Mouse (Mus musculus) embryonic facial prominence, embryonic 11.5 days (tissue): ENCODE measurements at regions not wholly inside any gene's neighbourhood (a gene's known extent, or its start where the extent isn't known, plus 50 kb on each side); places are given as distances from the start of the nearest gene placed in this dataset.

Source experiments
- ATAC-seq: fragments of 200-750 bp; cut with Nextera tagmentation; replicated peaks from 2 replicates; pipeline ENCODE4 v1.8.0; 2017; ENCODE audit warnings: low read depth; ENCODE audit not compliant: insufficient number of reproducible peaks, low FRiP score, low TSS enrichment
- DNase-seq: peaks from one replicate; pipeline ENCODE4 v3.0.0-alpha.2; 2015; ENCODE audit warnings: low spot score
- H3K27ac ChIP-seq: fragments of 300-500 bp; sonication (generic); replicated peaks from 2 replicates; pipeline ENCODE4 v1.5.1; 2014; ENCODE audit warnings: mild to moderate bottlenecking, low read depth, low read length, control low read depth
- H3K27me3 ChIP-seq: fragments of 300-500 bp; sonication (generic); 2 replicates; pipeline ENCODE4 v1.6.1; 2014; ENCODE audit warnings: mild to moderate bottlenecking, low read length, moderate library complexity, mixed read lengths; ENCODE audit not compliant: control insufficient read depth, insufficient read depth
- H3K36me3 ChIP-seq: fragments of 300-500 bp; sonication (generic); replicated peaks from 2 replicates; pipeline ENCODE4 v1.6.1; 2014; ENCODE audit warnings: low read depth, mild to moderate bottlenecking, low read length, moderate library complexity, mixed read lengths; ENCODE audit not compliant: control insufficient read depth, insufficient read depth
- H3K4me1 ChIP-seq: fragments of 300-500 bp; sonication (generic); 2 replicates; pipeline ENCODE4 v1.6.1; 2014; ENCODE audit warnings: low read length, mixed read lengths; ENCODE audit not compliant: control insufficient read depth, insufficient read depth
- H3K4me2 ChIP-seq: fragments of 300-500 bp; sonication (generic); 2 replicates; pipeline ENCODE4 v1.6.1; 2014; ENCODE audit warnings: low read depth, mild to moderate bottlenecking, control low read depth, low read length, moderate library complexity
- H3K4me3 ChIP-seq: fragments of 300-500 bp; sonication (generic); 2 replicates; pipeline ENCODE4 v1.5.1; 2014; ENCODE audit warnings: low read depth, low read length, control low read depth
- H3K9ac ChIP-seq: fragments of 300-500 bp; sonication (generic); replicated peaks from 2 replicates; pipeline ENCODE4 v1.6.1; 2014; ENCODE audit warnings: mild to moderate bottlenecking, control low read depth, low read length
- H3K9me3 ChIP-seq: fragments of 300-500 bp; sonication (generic); replicated peaks from 2 replicates; pipeline ENCODE4 v1.6.1; 2016; ENCODE audit warnings: mild to moderate bottlenecking, low read length, inconsistent platforms, mixed read lengths; ENCODE audit not compliant: control insufficient read depth
- WGBS: fragments of 180-500 bp; shearing (Covaris S2); extraction: QIAGEN DNeasy Blood & Tissue Kit; methylation state at CpG from one replicate; pipeline ENCODE4 v1.1.7; 2014; 5-methylcytosine and 5-hydroxymethylcytosine counted together

DNA sequence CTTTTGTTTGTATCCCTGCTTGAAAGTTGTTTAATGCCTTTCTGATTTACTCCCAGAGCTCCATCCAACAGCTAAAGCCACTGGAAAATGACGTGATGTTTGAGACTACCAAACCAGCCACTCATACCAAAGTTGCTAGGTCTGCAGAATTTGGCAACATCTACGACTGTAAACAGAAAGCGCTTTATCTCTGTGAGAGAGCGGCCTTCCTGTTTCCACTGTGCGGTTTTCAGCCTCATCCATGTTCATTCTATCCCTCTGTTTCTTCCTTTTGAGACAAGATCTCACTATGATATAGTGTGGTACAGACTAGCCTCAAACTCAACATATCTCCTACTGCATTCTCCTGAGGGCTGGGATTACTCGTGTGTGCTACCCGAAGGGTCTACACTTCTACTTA lies 100.0 kb downstream of the Tmem30b start:
- WGBS: 91% methylated on average over 7 of the region's 7 CpGs
- H3K27ac ChIP-seq: no peak overlapping the region
- H3K9ac ChIP-seq: no peak overlapping the region
- ATAC-seq (no peak), DNase-seq (no peak)
- no peaks in the 10 kb centered on the region for H3K27me3 ChIP-seq
- no peaks in the 10 kb centered on the region for H3K36me3 ChIP-seq
- no peak overlapping the region for H3K4me2 ChIP-seq
- no peak overlapping the region for H3K4me3 ChIP-seq
- no peaks in the 10 kb centered on the region for H3K4me1 ChIP-seq
- no peaks in the 10 kb centered on the region for H3K9me3 ChIP-seq

DNA sequence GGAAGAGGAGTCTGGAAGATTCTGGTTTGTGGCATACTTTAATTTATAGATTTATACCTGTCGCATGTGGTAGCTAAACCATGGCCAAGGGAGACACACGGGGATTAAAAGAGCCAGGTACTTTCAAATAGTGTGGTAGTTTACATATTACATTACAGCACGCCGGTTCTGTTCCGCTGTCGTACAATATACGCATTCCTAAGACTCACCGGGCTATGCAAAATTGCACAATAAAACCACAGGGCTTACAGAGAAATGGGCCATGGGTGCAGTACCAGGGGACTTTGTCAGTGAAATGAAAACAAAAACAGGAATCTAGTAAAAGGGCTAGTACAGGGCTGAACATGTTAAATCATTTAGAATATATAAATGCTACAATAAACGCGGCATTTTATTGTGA lies 100.6 kb downstream of the Tmem30b start:
- H3K4me3 ChIP-seq: no peak overlapping the region
- H3K4me1 ChIP-seq: no peaks in the 10 kb centered on the region
- 77% methylated on average over 10 of the region's 10 CpGs for WGBS
- no peak overlapping the region for H3K4me2 ChIP-seq
- H3K36me3 ChIP-seq: no peaks in the 10 kb centered on the region
- H3K27ac ChIP-seq: no peak overlapping the region
- DNase-seq (no peak), ATAC-seq (no peak; the same call in 1 of the 2 replicates)
- no peaks in the 10 kb centered on the region for H3K27me3 ChIP-seq
- H3K9ac ChIP-seq: no peak overlapping the region
- no peaks in the 10 kb centered on the region for H3K9me3 ChIP-seq

DNA sequence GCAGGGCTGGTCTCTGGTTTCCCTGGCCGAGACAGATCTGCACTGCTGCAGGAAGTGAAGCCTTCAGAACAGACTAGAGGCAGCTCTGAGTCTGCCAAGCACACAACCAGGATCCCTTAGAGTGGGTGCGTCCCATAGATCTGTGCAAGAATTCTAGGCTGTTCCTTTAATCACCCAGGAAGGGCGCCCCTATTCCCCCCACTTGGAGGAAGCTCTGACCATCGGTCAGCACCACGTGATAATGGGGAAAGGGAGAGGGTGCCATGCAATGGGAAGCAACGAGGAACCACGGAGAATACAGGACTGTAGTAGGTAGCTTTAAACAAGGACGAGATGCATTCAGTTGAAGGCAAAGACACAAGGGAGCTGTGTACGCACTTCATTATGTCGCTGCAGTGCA lies 101.1 kb downstream of the Tmem30b start:
- Histone ChIP-seq H3K4me2 (no peak overlapping the region), H3K36me3 (no peaks in the 10 kb centered on the region), H3K9ac (no peak overlapping the region), H3K4me3 (no peak overlapping the region), H3K27ac (no peak overlapping the region), H3K9me3 (no peaks in the 10 kb centered on the region), H3K4me1 (no peaks in the 10 kb centered on the region), H3K27me3 (no peaks in the 10 kb centered on the region)
- DNase-seq: no peak
- ATAC-seq: no peak
- WGBS: 58% methylated on average over 10 of the region's 10 CpGs

DNA sequence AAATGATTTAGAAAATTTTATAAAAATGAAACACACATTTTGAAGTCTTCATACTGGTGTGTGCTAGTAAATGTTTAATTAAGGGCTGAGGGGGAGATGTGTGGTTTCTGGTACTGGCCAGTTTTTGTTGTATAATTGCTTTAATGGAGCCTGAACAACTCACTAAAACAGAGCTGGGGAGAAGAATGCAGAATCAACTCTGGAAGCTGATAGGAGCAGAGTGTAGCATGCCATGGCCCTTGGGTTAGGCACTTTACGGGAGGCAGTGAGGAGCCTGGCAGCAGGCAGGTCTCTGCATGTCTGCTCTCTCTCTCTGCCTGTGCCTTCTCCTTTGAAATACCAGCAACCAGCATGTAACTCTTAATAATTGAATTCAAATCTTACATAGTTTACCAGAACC lies 104.9 kb downstream of the Tmem30b start:
- Histone ChIP-seq H3K27ac (no peak overlapping the region), H3K9me3 (no peaks in the 10 kb centered on the region), H3K27me3 (no peaks in the 10 kb centered on the region), H3K4me3 (no peak overlapping the region), H3K4me2 (no peak overlapping the region), H3K9ac (no peak overlapping the region), H3K36me3 (no peaks in the 10 kb centered on the region), H3K4me1 (no peaks in the 10 kb centered on the region)
- no peak for DNase-seq
- WGBS: 70% methylated on average over 1 of the region's 1 CpGs
- ATAC-seq: no peak

DNA sequence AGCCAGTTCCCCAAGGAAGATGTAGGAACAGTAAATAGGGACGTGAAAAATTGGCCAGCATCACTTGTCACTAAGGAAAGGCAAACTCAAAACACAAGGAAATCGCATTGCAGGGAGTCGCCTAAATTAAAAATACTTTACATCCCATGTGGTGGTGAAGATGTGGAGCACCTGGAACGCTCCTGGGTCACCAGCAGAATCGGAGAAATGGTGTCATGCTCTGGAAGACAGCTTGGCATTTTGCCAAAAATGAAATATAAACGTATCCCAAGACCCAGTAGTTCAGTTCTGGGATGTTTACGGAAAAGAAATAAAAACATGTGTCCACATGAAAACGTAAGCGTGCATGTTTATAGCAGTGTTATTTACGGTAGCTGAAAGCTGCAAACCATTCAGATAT lies 111.5 kb downstream of the Tmem30b start:
- 69% methylated on average over 10 of the region's 10 CpGs for WGBS
- Histone ChIP-seq H3K4me3 (no peak overlapping the region), H3K9me3 (no peaks in the 10 kb centered on the region), H3K36me3 (no peaks in the 10 kb centered on the region), H3K4me2 (no peak overlapping the region), H3K9ac (no peak overlapping the region), H3K4me1 (no peaks in the 10 kb centered on the region), H3K27ac (no peak overlapping the region), H3K27me3 (no peaks in the 10 kb centered on the region)
- ATAC-seq (no peak), DNase-seq (no peak)

DNA sequence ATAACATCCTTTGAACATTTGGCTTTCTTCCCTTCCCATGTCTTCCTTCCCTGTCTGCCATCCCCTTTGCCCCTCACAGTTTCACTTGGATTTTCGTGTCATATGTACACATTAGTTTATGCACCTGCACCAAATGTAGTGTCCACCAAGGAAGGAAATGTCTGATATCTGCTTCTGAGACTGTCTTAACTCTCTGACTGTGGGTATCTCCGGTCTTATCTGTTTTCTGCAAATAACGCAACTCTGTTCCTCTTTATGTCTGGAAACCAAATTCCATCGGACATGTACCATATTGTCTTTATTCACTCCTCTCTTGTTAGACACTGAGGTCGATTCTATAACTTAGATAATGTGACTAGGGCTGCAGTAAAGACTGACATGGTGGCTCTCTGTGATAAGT lies 113.6 kb downstream of the Tmem30b start:
- DNase-seq (no peak), ATAC-seq (no peak)
- H3K27me3 ChIP-seq: no peaks in the 10 kb centered on the region
- WGBS: 89% methylated on average over 5 of the region's 5 CpGs
- H3K9me3 ChIP-seq: no peaks in the 10 kb centered on the region
- no peaks in the 10 kb centered on the region for H3K4me1 ChIP-seq
- no peak overlapping the region for H3K27ac ChIP-seq
- no peak overlapping the region for H3K4me2 ChIP-seq
- H3K9ac ChIP-seq: no peak overlapping the region
- H3K4me3 ChIP-seq: no peak overlapping the region
- no peaks in the 10 kb centered on the region for H3K36me3 ChIP-seq

DNA sequence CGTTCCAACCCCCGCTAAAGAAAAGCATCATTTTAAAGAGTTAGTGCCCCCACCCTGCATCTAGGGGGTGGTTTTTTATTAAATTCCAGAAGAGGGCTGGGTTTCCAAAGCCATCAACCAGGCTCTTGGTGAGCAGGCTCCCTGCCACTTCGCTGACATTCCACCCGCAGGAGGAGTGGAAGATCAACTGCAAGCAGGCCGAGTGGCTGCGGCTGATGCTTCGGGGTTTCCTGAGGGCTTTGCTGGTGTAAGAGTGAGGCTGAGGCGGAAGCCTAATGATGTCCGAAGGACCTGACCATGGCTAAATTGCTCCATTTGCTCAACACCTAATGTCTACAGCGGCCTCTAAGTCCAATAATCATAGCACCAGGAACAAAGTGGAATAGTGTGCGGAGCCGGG lies 118.0 kb downstream of the Tmem30b start:
- H3K9me3 ChIP-seq: no peaks in the 10 kb centered on the region
- ATAC-seq (0 out of 2 replicates have a peak, but pooled peaks have one; percentile 34), DNase-seq (no peak)
- WGBS: 59% methylated on average over 12 of the region's 12 CpGs
- no peak overlapping the region for H3K9ac ChIP-seq
- no peaks in the 10 kb centered on the region for H3K36me3 ChIP-seq
- H3K4me2 ChIP-seq: no peak overlapping the region
- no peak overlapping the region for H3K27ac ChIP-seq
- H3K27me3 ChIP-seq: no peaks in the 10 kb centered on the region
- no peaks in the 10 kb centered on the region for H3K4me1 ChIP-seq
- H3K4me3 ChIP-seq: no peak overlapping the region

DNA sequence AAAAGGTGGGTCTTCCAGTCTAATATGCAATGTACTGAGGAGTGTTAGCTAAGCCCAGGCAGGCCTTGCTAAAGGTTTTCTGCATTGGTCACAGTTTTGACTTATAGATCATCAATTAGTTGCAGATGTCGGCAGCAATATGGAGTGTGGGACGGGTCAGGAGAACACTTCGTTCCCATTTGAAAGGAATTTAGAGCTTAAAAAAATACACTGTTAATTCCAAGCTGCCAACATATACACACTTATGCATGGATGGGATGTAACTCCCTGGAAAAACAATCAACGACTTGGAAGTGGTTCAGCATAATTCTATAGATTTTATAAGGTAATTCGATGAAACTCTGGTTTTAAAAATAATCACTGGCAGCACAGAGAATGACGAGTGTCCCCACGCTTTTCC lies 121.4 kb downstream of the Tmem30b start:
- no peaks in the 10 kb centered on the region for H3K27me3 ChIP-seq
- no peak overlapping the region for H3K4me2 ChIP-seq
- DNase-seq (peak; percentile 39), ATAC-seq (no peak)
- no peak overlapping the region for H3K27ac ChIP-seq
- H3K9ac ChIP-seq: no peak overlapping the region
- no peaks in the 10 kb centered on the region for H3K36me3 ChIP-seq
- no peak overlapping the region for H3K4me3 ChIP-seq
- H3K9me3 ChIP-seq: no peaks in the 10 kb centered on the region
- WGBS: 57% methylated on average over 7 of the region's 7 CpGs
- no peaks in the 10 kb centered on the region for H3K4me1 ChIP-seq
